Comparison of ENCODE assay signal across 9 mouse cellular contexts in the genomic region with DNA sequence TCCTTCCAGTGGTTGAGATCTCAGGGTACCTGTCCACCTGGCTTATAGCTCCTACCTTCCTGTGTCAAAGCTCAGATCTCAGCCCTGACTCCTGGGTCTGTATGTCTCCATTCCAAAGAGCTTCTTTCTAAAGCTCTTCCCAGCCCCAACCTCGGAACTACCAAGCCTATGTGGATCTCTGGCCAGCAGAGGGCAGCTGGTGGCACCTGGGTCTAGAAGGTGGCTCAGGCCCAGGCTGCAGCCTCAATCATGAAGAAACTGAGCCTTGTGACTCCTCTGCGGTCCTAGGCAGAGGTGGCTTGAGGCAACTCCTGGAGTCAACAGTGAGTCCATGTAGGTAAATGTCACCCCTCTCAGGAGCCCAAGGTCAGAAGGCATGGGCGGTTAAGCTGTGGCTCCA.
DNase-seq lines count a peak whose midpoint lies in the region; ATAC-seq and TF ChIP-seq lines count a peak whose summit lies in the region.
"Had no signal": no experiment of that assay in that cellular context is flagged by ENCODE, and none has a peak within 500 bp of the region (broad histone marks: within the 10 kb centered on the region; RNA-seq: fewer than 3 reads in every experiment).

No protein-coding gene starts in this region.

- no peak overlapping the region for H3K4me3 ChIP-seq in gastrocnemius, adult 2 months
- H3K4me3 ChIP-seq in thymus, adult 2 months (ENCODE audit: control insufficient read depth, insufficient read depth, low read length) = no peak overlapping the region
- no peak overlapping the region for H3K4me3 ChIP-seq in hindbrain, postnatal 0 days (ENCODE audit: low read length)
- no peak overlapping the region for H3K4me3 ChIP-seq in liver, embryonic 16.5 days (ENCODE audit: low read depth, low read length)
- H3K4me3 ChIP-seq: neural tube, embryonic 12.5 days had no signal

- no peak for ATAC-seq in hindbrain, postnatal 0 days
- ATAC-seq in liver, embryonic 16.5 days (ENCODE audit: low read depth) = peak; percentile 28

- H3K9me3 ChIP-seq in hindbrain, postnatal 0 days (ENCODE audit: low read length) = no peaks in the 10 kb centered on the region
- H3K9me3 ChIP-seq in liver, embryonic 16.5 days (replicated peaks; ENCODE audit: control insufficient read depth, low read length) = no peaks in the 10 kb centered on the region
- H3K9me3 ChIP-seq: neural tube, embryonic 12.5 days had no signal

- H3K9ac ChIP-seq in hindbrain, postnatal 0 days (replicated peaks; ENCODE audit: low read length) = no peak overlapping the region
- H3K9ac ChIP-seq in liver, embryonic 16.5 days (ENCODE audit: low read depth, low read length) = peak overlapping the region; percentile 52
- H3K9ac ChIP-seq: neural tube, embryonic 12.5 days had no signal

- no peaks in the 10 kb centered on the region for H3K27me3 ChIP-seq in thymus, adult 2 months (ENCODE audit: control insufficient read depth, insufficient read depth, low read length)
- no peaks in the 10 kb centered on the region for H3K27me3 ChIP-seq in hindbrain, postnatal 0 days (ENCODE audit: insufficient read depth, low read length)
- no peaks in the 10 kb centered on the region for H3K27me3 ChIP-seq in liver, embryonic 16.5 days (ENCODE audit: control insufficient read depth, insufficient read depth, low read depth, low read length)
- no peaks in the 10 kb centered on the region for H3K27me3 ChIP-seq in splenic B cell, adult 2 months (ENCODE audit: control insufficient read depth, insufficient read depth, low read length, poor library complexity, severe bottlenecking)
- H3K27me3 ChIP-seq: neural tube, embryonic 12.5 days had no signal

- no peaks in the 10 kb centered on the region for H3K4me1 ChIP-seq in thymus, adult 2 months (replicated peaks; ENCODE audit: control insufficient read depth, insufficient read depth, low read length)
- no peaks in the 10 kb centered on the region for H3K4me1 ChIP-seq in hindbrain, postnatal 0 days (ENCODE audit: insufficient read depth, low read length)
- peaks cover 83% of the 10 kb centered on the region for H3K4me1 ChIP-seq in liver, embryonic 16.5 days (ENCODE audit: control insufficient read depth, low read depth, low read length)
- H3K4me1 ChIP-seq: neural tube, embryonic 12.5 days had no signal

- H3K4me2 ChIP-seq in hindbrain, postnatal 0 days (ENCODE audit: low read depth, low read length) = no peak overlapping the region
- no peak overlapping the region for H3K4me2 ChIP-seq in liver, embryonic 16.5 days (ENCODE audit: low read depth, low read length)
- H3K4me2 ChIP-seq: neural tube, embryonic 12.5 days had no signal

- no peak for TF ChIP-seq POLR2A in thymus, adult 2 months (IDR thresholded peaks at IDR 0.05; ENCODE audit: control insufficient read depth, extremely low read depth, insufficient read depth, low read length, poor library complexity)

- TF ChIP-seq CTCF in gastrocnemius, adult 2 months (IDR thresholded peaks at IDR 0.05) = peak; percentile 64
- 0 out of 2 replicates have a peak, but pooled peaks have one; percentile 45 for TF ChIP-seq CTCF in thymus, adult 2 months (IDR thresholded peaks at IDR 0.05; ENCODE audit: borderline replicate concordance, control insufficient read depth, extremely low read depth, insufficient read depth, low read length, poor library complexity)
- TF ChIP-seq CTCF in hindbrain, postnatal 0 days (IDR thresholded peaks at IDR 0.05; ENCODE audit: low read depth) = peak; percentile 73

- no peaks in the 10 kb centered on the region for H3K36me3 ChIP-seq in thymus, adult 2 months (ENCODE audit: control insufficient read depth, insufficient read depth, low read length)
- no peaks in the 10 kb centered on the region for H3K36me3 ChIP-seq in hindbrain, postnatal 0 days (ENCODE audit: insufficient read depth, low read length)
- no peaks in the 10 kb centered on the region for H3K36me3 ChIP-seq in liver, embryonic 16.5 days (ENCODE audit: control insufficient read depth, insufficient read depth)
- H3K36me3 ChIP-seq in splenic B cell, adult 2 months (ENCODE audit: control insufficient read depth, insufficient read depth, low read length, poor library complexity, severe bottlenecking) = no peaks in the 10 kb centered on the region

- peak; percentile 61 for DNase-seq in gastrocnemius, adult 2 months
- DNase-seq in gastrocnemius, postnatal 4 days (ENCODE audit: low spot score in 2 of 2) = no peak
- peak; percentile 6 for DNase-seq in thymus, adult 2 months
- no peak for DNase-seq in thymus, postnatal 36 days
- DNase-seq in cerebellum, postnatal 14 days = peak; percentile 80 to 83
- peak; percentile 59 for DNase-seq in hindbrain, postnatal 0 days (ENCODE audit: low spot score)
- DNase-seq in splenic B cell, adult 2 months (ENCODE audit: low read depth, low spot score) = peak; percentile 4

- H3K27ac ChIP-seq in gastrocnemius, adult 2 months = no peak overlapping the region
- no peak overlapping the region for H3K27ac ChIP-seq in thymus, adult 2 months (ENCODE audit: control insufficient read depth, insufficient read depth, low read length)
- H3K27ac ChIP-seq in hindbrain, postnatal 0 days = no peak overlapping the region
- peak overlapping the region; percentile 93 for H3K27ac ChIP-seq in liver, embryonic 16.5 days (ENCODE audit: low read length)
- H3K27ac ChIP-seq: neural tube, embryonic 12.5 days had no signal

- WGBS in thymus, adult 2 months = 49% methylated on average over 3 of the region's 3 CpGs
- 61% methylated on average over 3 of the region's 3 CpGs for WGBS in hindbrain, postnatal 0 days
- 33% methylated on average over 3 of the region's 3 CpGs for WGBS in liver, embryonic 16.5 days (ENCODE audit: insufficient replicate concordance)

- intact Hi-C loops in gastrocnemius, adult 2 months (cut with DNase I) = loop anchor here (5.0 kb wide), 1 partner anchor 438 kb away; no protein-coding TSS in a partner anchor

Comparison
In these comparisons a context has a peak if more than half of its experiments do, and no peak if none do; other contexts are left out.
1. DNase-seq: peak in gastrocnemius, adult 2 months (single experiment), thymus, adult 2 months (single experiment), cerebellum, postnatal 14 days (2 of 2), hindbrain, postnatal 0 days (single experiment) and splenic B cell, adult 2 months (single experiment); none in gastrocnemius, postnatal 4 days (0 of 2) and thymus, postnatal 36 days (0 of 2).
2. Peak in every context shown above with its lines, with median percentiles within 50 percentile points of each other: CTCF ChIP-seq.